Comparison of ENCODE assay signal across 9 mouse cellular contexts in the genomic region with DNA sequence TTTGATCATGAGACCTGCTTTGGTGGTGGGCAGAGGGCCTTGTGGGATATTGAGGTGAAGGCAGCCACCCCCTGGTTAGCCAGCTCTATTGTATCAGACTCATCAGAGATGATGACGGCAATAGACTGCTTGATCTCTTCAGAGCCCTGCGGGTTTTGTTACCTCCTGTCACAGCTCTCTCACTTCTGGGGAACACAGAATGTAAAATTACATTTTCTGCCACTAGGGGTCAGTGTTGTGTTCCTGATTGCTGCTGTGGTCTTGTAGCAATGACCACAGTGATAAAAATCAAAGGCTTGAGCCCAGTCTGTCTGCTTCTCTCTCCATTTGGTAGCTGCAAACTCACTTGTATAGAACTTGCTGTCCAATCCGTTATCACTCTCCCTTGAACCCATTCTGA.
DNase-seq lines count a peak whose midpoint lies in the region; ATAC-seq lines count a peak whose summit lies in the region.
"Had no signal": no experiment of that assay in that cellular context is flagged by ENCODE, and none has a peak within 500 bp of the region (broad histone marks: within the 10 kb centered on the region; RNA-seq: fewer than 3 reads in every experiment).

No protein-coding gene starts in this region.

- WGBS in intestine, embryonic 14.5 days = 6% methylated on average over 3 of the region's 3 CpGs
- 6% methylated on average over 3 of the region's 3 CpGs for WGBS in intestine, embryonic 15.5 days
- WGBS in hindbrain, embryonic 10.5 days = 4% methylated on average over 3 of the region's 3 CpGs
- 12% methylated on average over 3 of the region's 3 CpGs for WGBS in midbrain, embryonic 10.5 days

- H3K4me2 ChIP-seq in intestine, embryonic 14.5 days (ENCODE audit: low read length) = no peak overlapping the region
- H3K4me2 ChIP-seq in intestine, embryonic 15.5 days (replicated peaks) = no peak overlapping the region

- no peak overlapping the region for H3K9ac ChIP-seq in intestine, embryonic 14.5 days (ENCODE audit: low read length)
- H3K9ac ChIP-seq in intestine, embryonic 15.5 days = no peak overlapping the region

- H3K4me1 ChIP-seq in intestine, embryonic 14.5 days (replicated peaks; ENCODE audit: control insufficient read depth, insufficient read depth, low read length) = no peaks in the 10 kb centered on the region
- no peaks in the 10 kb centered on the region for H3K4me1 ChIP-seq in intestine, embryonic 15.5 days (replicated peaks)
- H3K4me1 ChIP-seq in hindbrain, embryonic 10.5 days (replicated peaks) = no peaks in the 10 kb centered on the region
- no peaks in the 10 kb centered on the region for H3K4me1 ChIP-seq in midbrain, embryonic 10.5 days
- H3K4me1 ChIP-seq: megakaryocyte, embryonic 14.5 days had no signal

- H3K27me3 ChIP-seq in intestine, embryonic 14.5 days (replicated peaks; ENCODE audit: control insufficient read depth, insufficient read depth, low read length) = no peaks in the 10 kb centered on the region
- no peaks in the 10 kb centered on the region for H3K27me3 ChIP-seq in intestine, embryonic 15.5 days (replicated peaks)
- H3K27me3 ChIP-seq in hindbrain, embryonic 10.5 days (ENCODE audit: insufficient read depth, poor library complexity, severe bottlenecking) = no peaks in the 10 kb centered on the region
- no peaks in the 10 kb centered on the region for H3K27me3 ChIP-seq in midbrain, embryonic 10.5 days (ENCODE audit: low read depth, poor library complexity, severe bottlenecking)
- H3K27me3 ChIP-seq: megakaryocyte, embryonic 14.5 days had no signal

- H3K4me3 ChIP-seq in intestine, embryonic 14.5 days (ENCODE audit: low read depth, low read length) = no peak overlapping the region
- H3K4me3 ChIP-seq in intestine, embryonic 15.5 days (replicated peaks) = no peak overlapping the region
- no peak overlapping the region for H3K4me3 ChIP-seq in hindbrain, embryonic 10.5 days
- H3K4me3 ChIP-seq in midbrain, embryonic 10.5 days = no peak overlapping the region
- H3K4me3 ChIP-seq: megakaryocyte, embryonic 14.5 days had no signal

- H3K27ac ChIP-seq in intestine, embryonic 14.5 days (ENCODE audit: low read depth) = no peak overlapping the region
- H3K27ac ChIP-seq in intestine, embryonic 15.5 days = no peak overlapping the region
- no peak overlapping the region for H3K27ac ChIP-seq in hindbrain, embryonic 10.5 days
- no peak overlapping the region for H3K27ac ChIP-seq in midbrain, embryonic 10.5 days (replicated peaks)

- no peaks in the 10 kb centered on the region for H3K36me3 ChIP-seq in intestine, embryonic 14.5 days (ENCODE audit: control insufficient read depth, insufficient read depth, low read length)
- H3K36me3 ChIP-seq in intestine, embryonic 15.5 days = no peaks in the 10 kb centered on the region
- no peaks in the 10 kb centered on the region for H3K36me3 ChIP-seq in hindbrain, embryonic 10.5 days
- no peaks in the 10 kb centered on the region for H3K36me3 ChIP-seq in midbrain, embryonic 10.5 days

- no peaks in the 10 kb centered on the region for H3K9me3 ChIP-seq in intestine, embryonic 14.5 days (ENCODE audit: control insufficient read depth, low read length)
- H3K9me3 ChIP-seq in intestine, embryonic 15.5 days = no peaks in the 10 kb centered on the region
- no peaks in the 10 kb centered on the region for H3K9me3 ChIP-seq in hindbrain, embryonic 10.5 days
- H3K9me3 ChIP-seq in midbrain, embryonic 10.5 days (replicated peaks) = no peaks in the 10 kb centered on the region
- H3K9me3 ChIP-seq: megakaryocyte, embryonic 14.5 days had no signal

- ATAC-seq in intestine, embryonic 14.5 days (replicated peaks; ENCODE audit: low FRiP score, low TSS enrichment, low read depth) = no peak
- ATAC-seq in intestine, embryonic 15.5 days = no peak

- DNase-seq in intestine, embryonic 14.5 days (ENCODE audit: low spot score) = peak; percentile 73
- DNase-seq in R1 (ENCODE audit: low read depth, low spot score) = peak; percentile 86
- DNase-seq in embryo, embryonic 10.5 days (ENCODE audit: low spot score) = peak; percentile 94
- peak; percentile 50 for DNase-seq in hindbrain, embryonic 10.5 days (ENCODE audit: low spot score)
- DNase-seq in layer of hippocampus, postnatal 10 days (ENCODE audit: low spot score in 2 of 2) = peak; percentile 61 to 73
- DNase-seq in midbrain, embryonic 10.5 days (ENCODE audit: low spot score) = peak; percentile 41
- peak; percentile 15 for DNase-seq in thymus, postnatal 14 days

Comparison
In these comparisons a context has a peak if more than half of its experiments do, and no peak if none do; other contexts are left out.
1. DNase-seq: peak in every context shown above with its lines; median percentile 94 in embryo, embryonic 10.5 days; 86 in R1; 73 in intestine, embryonic 14.5 days; 67 in layer of hippocampus, postnatal 10 days; 50 in hindbrain, embryonic 10.5 days; 41 in midbrain, embryonic 10.5 days; 15 in thymus, postnatal 14 days.